Mouse (Mus musculus) kidney, embryonic 15.5 days (tissue): ENCODE results near the gene Serpinb1a. TPM values are rescaled to one million over a fixed set of nuclear protein-coding genes. Genes with fewer than 3 reads are reported as not detected.

ENCODE experiments used
- ATAC-seq: fragments of 200-750 bp; cut with Nextera tagmentation; replicated peaks from 2 replicates; pipeline ENCODE4 v1.8.0; 2017; ENCODE audit warnings: moderate TSS enrichment; ENCODE audit not compliant: low FRiP score
- H3K27ac ChIP-seq: fragments of 300-500 bp; sonication (generic); 2 replicates; pipeline ENCODE4 v1.5.1; 2015; ENCODE audit warnings: mild to moderate bottlenecking, inconsistent platforms
- H3K27me3 ChIP-seq: fragments of 300-500 bp; sonication (generic); 2 replicates; pipeline ENCODE4 v1.6.1; 2015; ENCODE audit warnings: inconsistent platforms
- H3K36me3 ChIP-seq: fragments of 300-500 bp; sonication (generic); 2 replicates; pipeline ENCODE4 v1.6.1; 2015; ENCODE audit warnings: inconsistent platforms
- H3K4me1 ChIP-seq: fragments of 300-500 bp; sonication (generic); 2 replicates; pipeline ENCODE4 v1.6.1; 2015; ENCODE audit warnings: inconsistent platforms
- H3K4me2 ChIP-seq: fragments of 300-500 bp; sonication (generic); 2 replicates; pipeline ENCODE4 v1.6.1; 2015; ENCODE audit warnings: moderate library complexity, mild to moderate bottlenecking, inconsistent platforms
- H3K4me3 ChIP-seq: fragments of 300-500 bp; sonication (generic); replicated peaks from 2 replicates; pipeline ENCODE4 v1.5.1; 2015; ENCODE audit warnings: mild to moderate bottlenecking, inconsistent platforms
- H3K9ac ChIP-seq: fragments of 300-500 bp; sonication (generic); 2 replicates; pipeline ENCODE4 v1.6.1; 2015; ENCODE audit warnings: mild to moderate bottlenecking, inconsistent platforms
- H3K9me3 ChIP-seq: fragments of 300-500 bp; sonication (generic); replicated peaks from 2 replicates; pipeline ENCODE4 v1.6.1; 2016; ENCODE audit warnings: inconsistent platforms
- WGBS: fragments of 180-500 bp; shearing (Covaris S2); methylation state at CpG from one replicate; pipeline ENCODE4 v1.1.7; 2015; ENCODE audit warnings: mixed read lengths; 5-methylcytosine and 5-hydroxymethylcytosine counted together
- polyA plus RNA-seq: library from polyadenylated mRNA; unstranded; fragments of >200 nt; fragmentation: Nextera tagmentation; extraction: Ambion mirVana; gene quantifications from 2 replicates; pipeline ENCODE4 v1.2.1, GENCODE M21; 2015

Serpinb1a gene
- polyA plus RNA-seq, 1 experiment from 2014 or later = 12.4 TPM

GRCm38 (mm10) chr13:32833237-32833636 is 17.7 kb downstream of the Serpinb1a start:
- no peaks in the 10 kb centered on the region for H3K9me3 ChIP-seq
- WGBS = 72% methylated on average over 6 of the region's 6 CpGs
- no peaks in the 10 kb centered on the region for H3K4me1 ChIP-seq
- no peaks in the 10 kb centered on the region for H3K27me3 ChIP-seq
- H3K36me3 ChIP-seq = no peaks in the 10 kb centered on the region
- no peak overlapping the region for H3K27ac ChIP-seq
- no peak overlapping the region for H3K9ac ChIP-seq
- H3K4me2 ChIP-seq = no peak overlapping the region
- no peak for ATAC-seq
- no peak overlapping the region for H3K4me3 ChIP-seq

DNA sequence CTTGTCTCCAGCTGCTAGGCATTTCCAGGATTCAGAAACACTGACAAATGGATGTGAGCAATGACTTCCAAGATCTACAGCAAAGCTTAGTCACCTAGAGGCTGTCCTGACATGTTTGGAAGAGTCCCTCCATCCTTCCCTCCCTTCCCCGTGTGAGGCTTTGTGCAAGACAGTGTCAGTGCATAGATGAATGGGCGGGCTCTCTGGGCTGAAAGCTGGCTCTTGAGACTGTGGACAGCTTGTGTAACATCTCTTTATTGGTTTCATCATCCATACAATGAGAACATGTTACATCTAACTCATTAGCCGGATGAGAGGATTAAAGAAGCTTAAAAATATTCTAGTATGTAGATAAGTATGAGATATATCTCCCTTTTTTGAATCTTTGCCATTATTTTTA is 18.2 kb downstream of the Serpinb1a start:
- H3K4me2 ChIP-seq = no peak overlapping the region
- 73% methylated on average over 3 of the region's 3 CpGs for WGBS
- H3K27ac ChIP-seq = no peak overlapping the region
- H3K9ac ChIP-seq = no peak overlapping the region
- no peaks in the 10 kb centered on the region for H3K36me3 ChIP-seq
- H3K27me3 ChIP-seq = no peaks in the 10 kb centered on the region
- no peak overlapping the region for H3K4me3 ChIP-seq
- H3K9me3 ChIP-seq = no peaks in the 10 kb centered on the region
- ATAC-seq = no peak
- H3K4me1 ChIP-seq = no peaks in the 10 kb centered on the region

DNA sequence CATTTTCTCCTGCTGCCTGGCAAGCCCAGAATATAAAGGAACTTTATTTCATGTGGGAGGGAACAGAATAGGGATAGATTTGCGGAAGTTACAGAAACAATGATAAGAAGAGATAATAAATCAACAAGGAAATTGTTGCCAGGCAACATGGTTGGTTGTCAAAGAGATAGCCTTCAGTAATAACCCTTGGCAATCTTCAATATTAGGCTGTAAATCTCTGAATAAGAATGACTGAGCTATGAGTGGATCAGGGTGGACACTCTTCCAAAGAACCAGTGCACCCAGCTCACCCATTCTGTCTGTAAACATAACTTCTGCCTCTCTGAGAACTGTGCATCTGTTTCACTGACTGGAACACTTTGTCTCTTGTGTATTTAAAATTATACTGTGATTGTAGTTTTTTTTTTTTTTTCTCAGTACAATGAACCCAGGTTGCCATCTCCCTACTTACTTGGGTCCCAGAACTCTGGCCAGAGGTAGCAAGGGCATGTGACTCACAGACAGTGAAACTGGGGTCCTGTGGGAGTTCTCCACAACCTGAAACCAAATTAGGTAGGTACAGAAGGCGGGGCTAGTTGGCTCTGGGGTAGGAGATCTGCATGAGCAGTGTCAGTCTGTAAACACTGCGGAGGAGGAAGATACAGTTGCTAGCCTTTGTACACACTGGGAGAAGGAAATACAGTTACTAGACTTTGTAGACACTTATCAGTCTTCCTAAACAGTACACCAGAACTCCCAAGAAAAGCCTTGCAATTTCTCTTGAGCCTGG is 19.3 kb downstream of the Serpinb1a start:
- no peaks in the 10 kb centered on the region for H3K9me3 ChIP-seq
- no peak overlapping the region for H3K4me2 ChIP-seq
- H3K4me1 ChIP-seq = no peaks in the 10 kb centered on the region
- H3K36me3 ChIP-seq = no peaks in the 10 kb centered on the region
- ATAC-seq = no peak
- no peak overlapping the region for H3K9ac ChIP-seq
- H3K4me3 ChIP-seq = no peak overlapping the region
- H3K27ac ChIP-seq = no peak overlapping the region
- WGBS = 58% methylated on average over 3 of the region's 3 CpGs
- no peaks in the 10 kb centered on the region for H3K27me3 ChIP-seq

- no peak overlapping the region for H3K9ac ChIP-seq
- H3K4me1 ChIP-seq = no peaks in the 10 kb centered on the region
- no peaks in the 10 kb centered on the region for H3K36me3 ChIP-seq
- no peak overlapping the region for H3K4me3 ChIP-seq
- H3K27ac ChIP-seq = no peak overlapping the region
- ATAC-seq = no peak
- no peaks in the 10 kb centered on the region for H3K9me3 ChIP-seq
- H3K4me2 ChIP-seq = no peak overlapping the region
- 83% methylated on average over 4 of the region's 4 CpGs for WGBS
- no peaks in the 10 kb centered on the region for H3K27me3 ChIP-seq
Observed at GRCm38 (mm10) chr13:32828886-32829285, 22.1 kb downstream of the Serpinb1a start.

- no peaks in the 10 kb centered on the region for H3K27me3 ChIP-seq
- no peak; the same call in 1 of the 2 replicates for ATAC-seq
- WGBS = 62% methylated on average over 4 of the region's 4 CpGs
Observed at GRCm38 (mm10) chr13:32827951-32828350, 23.0 kb downstream of the Serpinb1a start.

GRCm38 (mm10) chr13:32827111-32827822 is 23.7 kb downstream of the Serpinb1a start:
- no peaks in the 10 kb centered on the region for H3K4me1 ChIP-seq
- WGBS = 78% methylated on average over 3 of the region's 3 CpGs
- ATAC-seq = no peak
- H3K4me3 ChIP-seq = no peak overlapping the region
- H3K27ac ChIP-seq = no peak overlapping the region
- H3K9ac ChIP-seq = no peak overlapping the region
- no peaks in the 10 kb centered on the region for H3K9me3 ChIP-seq
- H3K4me2 ChIP-seq = no peak overlapping the region
- no peaks in the 10 kb centered on the region for H3K27me3 ChIP-seq
- H3K36me3 ChIP-seq = peaks cover 3% of the 10 kb centered on the region; the same call in 1 of the 2 replicates

More at GRCm38 (mm10) chr13:32827951-32828350, 23.0 kb downstream of the Serpinb1a start:
- Histone ChIP-seq H3K4me2 (no peak overlapping the region), H3K9me3 (no peaks in the 10 kb centered on the region), H3K36me3 (no peaks in the 10 kb centered on the region), H3K9ac (no peak overlapping the region), H3K4me1 (no peaks in the 10 kb centered on the region), H3K4me3 (no peak overlapping the region), H3K27ac (no peak overlapping the region)

DNA sequence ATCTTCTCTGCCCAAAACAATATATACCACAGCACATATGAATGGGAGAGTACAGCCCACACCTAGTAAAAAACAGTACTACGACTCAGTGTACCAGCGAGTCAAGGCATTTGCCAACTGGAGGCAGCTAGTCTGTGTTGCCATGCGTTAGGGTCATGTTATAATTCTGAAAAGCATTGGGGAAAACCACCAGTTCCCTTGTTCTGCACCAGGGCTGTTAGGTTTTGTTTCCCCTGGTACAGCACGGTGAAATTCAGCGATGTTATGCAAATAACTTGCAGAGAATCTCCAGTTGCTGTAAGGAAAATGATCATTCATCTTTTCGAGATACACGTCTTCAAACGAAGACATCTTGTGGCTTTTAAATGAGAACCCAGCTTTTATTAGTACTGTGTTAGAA is 25.4 kb downstream of the Serpinb1a start:
- no peak overlapping the region for H3K27ac ChIP-seq
- no peak for ATAC-seq
- 91% methylated on average over 8 of the region's 8 CpGs for WGBS
- no peak overlapping the region for H3K4me3 ChIP-seq
- no peak overlapping the region for H3K9ac ChIP-seq
- no peaks in the 10 kb centered on the region for H3K9me3 ChIP-seq
- no peaks in the 10 kb centered on the region for H3K27me3 ChIP-seq
- H3K4me2 ChIP-seq = no peak overlapping the region
- H3K36me3 ChIP-seq = peaks cover 19% of the 10 kb centered on the region
- no peaks in the 10 kb centered on the region for H3K4me1 ChIP-seq

DNA sequence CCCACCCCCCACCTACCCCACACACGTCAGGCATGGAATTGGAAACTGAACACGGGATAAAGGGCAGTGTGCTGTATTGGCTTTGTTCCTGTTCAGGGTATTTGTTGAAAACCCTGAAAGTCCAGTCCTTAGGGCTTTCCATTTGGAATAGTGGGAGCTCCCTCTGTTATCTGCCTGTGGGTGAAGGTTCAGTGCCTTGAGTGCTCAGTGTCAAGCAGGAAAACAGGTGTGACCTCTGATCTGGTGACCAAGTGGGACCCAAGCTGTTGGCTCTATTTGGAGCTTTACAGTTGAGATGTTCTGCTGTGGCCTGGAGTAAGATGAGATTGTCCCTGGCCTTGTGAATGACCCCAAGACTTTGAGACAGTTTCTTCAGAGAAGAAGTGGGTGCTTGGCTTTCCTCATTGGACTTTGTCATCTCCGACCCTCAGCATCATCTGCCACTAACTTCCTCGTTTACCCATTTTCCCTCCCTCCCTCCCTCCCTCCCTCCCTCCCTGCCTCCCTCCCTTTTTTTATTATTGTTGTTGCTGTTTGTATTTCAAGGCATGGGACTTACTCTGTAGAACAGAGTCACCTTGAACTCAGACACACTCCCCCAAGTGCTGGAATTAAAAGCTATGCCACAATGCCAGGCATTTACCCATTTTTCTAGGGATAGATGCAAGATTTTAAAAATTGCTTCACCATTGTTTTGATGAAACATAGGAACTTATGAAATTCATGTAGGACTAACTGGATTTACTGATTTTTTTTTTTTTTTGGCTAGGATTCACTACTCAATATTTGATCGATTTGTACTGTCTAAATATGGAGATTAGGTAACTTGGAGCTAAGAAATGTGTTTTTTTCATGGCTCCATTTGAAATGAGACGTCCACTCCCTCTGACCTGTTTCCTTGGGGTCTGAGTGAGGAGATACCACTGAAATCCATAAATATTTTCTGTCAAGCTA is 26.3 kb downstream of the Serpinb1a start:
- Histone ChIP-seq H3K9me3 (no peaks in the 10 kb centered on the region), H3K27ac (no peak overlapping the region), H3K4me2 (no peak overlapping the region), H3K4me3 (no peak overlapping the region), H3K4me1 (no peaks in the 10 kb centered on the region), H3K27me3 (no peaks in the 10 kb centered on the region), H3K9ac (no peak overlapping the region), H3K36me3 (peaks cover 28% of the 10 kb centered on the region)
- WGBS = 67% methylated on average over 6 of the region's 6 CpGs
- ATAC-seq = no peak

GRCm38 (mm10) chr13:32823126-32823525 is 27.9 kb downstream of the Serpinb1a start:
- Histone ChIP-seq H3K4me1 (no peaks in the 10 kb centered on the region), H3K4me3 (no peak overlapping the region), H3K36me3 (peaks cover 41% of the 10 kb centered on the region), H3K9ac (no peak overlapping the region), H3K4me2 (no peak overlapping the region), H3K9me3 (no peaks in the 10 kb centered on the region), H3K27me3 (no peaks in the 10 kb centered on the region), H3K27ac (no peak overlapping the region)
- 73% methylated on average over 6 of the region's 6 CpGs for WGBS
- no peak for ATAC-seq

GRCm38 (mm10) chr13:32821671-32822070 is 29.3 kb downstream of the Serpinb1a start:
- Histone ChIP-seq H3K36me3 (peaks cover 54% of the 10 kb centered on the region), H3K9me3 (no peaks in the 10 kb centered on the region), H3K9ac (no peak overlapping the region), H3K27me3 (no peaks in the 10 kb centered on the region), H3K4me3 (no peak overlapping the region), H3K4me1 (no peaks in the 10 kb centered on the region), H3K27ac (no peak overlapping the region), H3K4me2 (no peak overlapping the region)
- WGBS = 95% methylated on average over 4 of the region's 4 CpGs
- ATAC-seq = no peak

DNA sequence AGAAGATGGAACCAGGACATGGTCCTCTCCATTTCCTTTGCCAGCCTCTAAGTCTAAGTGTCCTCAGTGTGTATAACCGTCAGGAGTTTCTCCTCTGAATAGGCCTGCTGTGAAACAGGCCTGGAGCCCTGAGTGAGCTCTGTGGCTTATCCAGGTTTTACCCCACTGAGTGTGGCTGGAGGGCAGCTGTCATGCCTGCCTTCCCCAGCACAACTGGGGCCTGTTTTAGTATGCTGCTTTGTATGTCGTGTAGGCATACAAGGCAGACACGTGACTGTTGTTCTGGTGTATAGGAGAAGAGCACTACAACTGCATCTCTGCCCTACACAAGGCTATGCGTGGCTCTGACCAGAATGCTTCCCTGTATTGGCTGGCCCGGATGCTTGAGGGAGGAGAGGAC is 31.1 kb downstream of the Serpinb1a start:
- no peak for ATAC-seq
- Histone ChIP-seq H3K4me3 (no peak overlapping the region), H3K36me3 (peaks cover 61% of the 10 kb centered on the region), H3K27me3 (no peaks in the 10 kb centered on the region), H3K4me1 (no peaks in the 10 kb centered on the region), H3K4me2 (no peak overlapping the region), H3K27ac (no peak overlapping the region), H3K9me3 (no peaks in the 10 kb centered on the region), H3K9ac (no peak overlapping the region)
- whole genome bisulfite sequencing = 87% methylated on average over 5 of the region's 5 CpGs

DNA sequence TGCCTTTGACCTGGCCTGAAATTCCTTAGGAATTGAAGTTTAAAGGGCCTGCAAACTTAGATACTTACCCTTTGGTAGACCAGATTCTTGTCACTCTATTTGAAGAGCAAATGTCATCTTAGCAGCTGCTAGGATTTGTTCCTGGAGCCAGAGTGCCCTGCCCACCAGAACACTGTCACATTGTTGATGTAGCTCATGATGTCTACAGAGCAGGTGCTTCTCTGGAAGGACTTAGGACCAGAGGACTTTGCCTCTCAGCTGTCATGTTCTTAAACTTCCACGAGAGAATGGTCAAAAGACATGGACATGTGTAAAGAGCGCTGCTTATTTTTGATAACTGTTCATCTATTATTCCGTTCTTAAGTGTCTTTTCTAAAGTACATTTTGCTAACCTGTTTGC is 31.7 kb downstream of the Serpinb1a start:
- WGBS = 96% methylated on average over 3 of the region's 3 CpGs
- Histone ChIP-seq H3K4me1 (no peaks in the 10 kb centered on the region), H3K4me3 (no peak overlapping the region), H3K4me2 (no peak overlapping the region), H3K9me3 (no peaks in the 10 kb centered on the region), H3K27me3 (no peaks in the 10 kb centered on the region), H3K27ac (no peak overlapping the region), H3K36me3 (peaks cover 64% of the 10 kb centered on the region), H3K9ac (no peak overlapping the region)
- no peak for ATAC-seq
